Mouse (Mus musculus) hematopoietic multipotent progenitor cell, adult 10-12 weeks (in vitro differentiated cells): ENCODE measurements around the gene Olfr1212. TPM values are rescaled to one million over a fixed set of nuclear protein-coding genes. Genes with fewer than 3 reads are reported as not detected.

ENCODE experiments used
- polyA plus RNA-seq: library from polyadenylated mRNA; stranded (reverse); fragments of >175 nt; gene quantifications from 2 replicates; pipeline ENCODE4 v1.2.3, GENCODE M21; 2012; ENCODE audit warnings: low replicate concordance

Gene Olfr1212
- polyA plus RNA-seq: not detected in 2 replicates

GRCm38 (mm10) chr2:88953669-88954068 is at the start of gene Olfr1212:
TSS of gene Olfr1212 (plus strand) at chr2:88953969.

GRCm38 (mm10) chr2:88915057-88915456 is 38.7 kb upstream of the Olfr1212 start, which contains the start of gene Olfr1209:
TSS of gene Olfr1209 (minus strand) at chr2:88915157.

GRCm38 (mm10) chr2:88938011-88938410 is 15.8 kb upstream of the Olfr1212 start, which contains the start of gene Olfr1211:
TSS of gene Olfr1211 (minus strand) at chr2:88938111.

GRCm38 (mm10) chr2:88980181-88980580 is 26.4 kb downstream of the Olfr1212 start, which contains the start of gene Gm13762:
TSS of gene Gm13762 (minus strand) at chr2:88980281.

GRCm38 (mm10) chr2:88992553-88992952 is 38.8 kb downstream of the Olfr1212 start, which contains the start of gene Olfr1214:
TSS of gene Olfr1214 (minus strand) at chr2:88992653.

GRCm38 (mm10) chr2:89006873-89007272 is 53.1 kb downstream of the Olfr1212 start, which contains the start of gene Olfr1215:
TSS of gene Olfr1215 (minus strand) at chr2:89006973.

Other genes starting within 250 kb of the Olfr1212 start
- not detected in 2 replicates for gene Olfr1196, start 249.4 kb upstream of the Olfr1212 start, polyA plus RNA-seq
- not detected in 2 replicates for gene Olfr1197, start 221.6 kb upstream of the Olfr1212 start, polyA plus RNA-seq
- not detected in 2 replicates for gene Olfr1198, start 202.6 kb upstream of the Olfr1212 start, polyA plus RNA-seq
- gene Olfr1199, start 193.5 kb upstream of the Olfr1212 start, polyA plus RNA-seq: not detected in 2 replicates
- gene Olfr1200, start 183.5 kb upstream of the Olfr1212 start, polyA plus RNA-seq: not detected in 2 replicates
- gene Olfr1201, start 160.9 kb upstream of the Olfr1212 start, polyA plus RNA-seq: not detected in 2 replicates
- gene Olfr1202, start 139.5 kb upstream of the Olfr1212 start, polyA plus RNA-seq: not detected in 2 replicates
- not detected in 2 replicates for gene Olfr1205, start 124.2 kb upstream of the Olfr1212 start, polyA plus RNA-seq
- gene Olfr1204, start 104.7 kb upstream of the Olfr1212 start, polyA plus RNA-seq: not detected in 2 replicates
- not detected in 2 replicates for gene Olfr1206, start 90.7 kb upstream of the Olfr1212 start, polyA plus RNA-seq
- not detected in 2 replicates for gene Olfr1208, start 51.7 kb upstream of the Olfr1212 start, polyA plus RNA-seq
- not detected in 2 replicates for gene Olfr1209, start 38.8 kb upstream of the Olfr1212 start, polyA plus RNA-seq
- gene Olfr1211, start 15.9 kb upstream of the Olfr1212 start, polyA plus RNA-seq: 0.03 TPM in 1 of 2 replicates, not detected in the other
- not detected in 2 replicates for gene Gm13762, start 26.3 kb downstream of the Olfr1212 start, polyA plus RNA-seq
- not detected in 2 replicates for gene Olfr1214, start 38.7 kb downstream of the Olfr1212 start, polyA plus RNA-seq
- gene Olfr1215, start 53.0 kb downstream of the Olfr1212 start, polyA plus RNA-seq: not detected in 2 replicates
- not detected in 2 replicates for gene Olfr1216, start 64.4 kb downstream of the Olfr1212 start, polyA plus RNA-seq
- not detected in 2 replicates for gene Olfr1217, start 78.1 kb downstream of the Olfr1212 start, polyA plus RNA-seq
- gene Olfr1218, start 107.2 kb downstream of the Olfr1212 start, polyA plus RNA-seq: not detected in 2 replicates
- not detected in 2 replicates for gene Olfr1219, start 129.5 kb downstream of the Olfr1212 start, polyA plus RNA-seq
- not detected in 2 replicates for gene Olfr1220, start 152.9 kb downstream of the Olfr1212 start, polyA plus RNA-seq
- gene Olfr1221, start 163.3 kb downstream of the Olfr1212 start, polyA plus RNA-seq: not detected in 2 replicates
- not detected in 2 replicates for gene Olfr1222, start 179.1 kb downstream of the Olfr1212 start, polyA plus RNA-seq
- gene Olfr1223, start 197.6 kb downstream of the Olfr1212 start, polyA plus RNA-seq: not detected in 2 replicates
- not detected in 2 replicates for gene Olfr1224-ps1, start 210.1 kb downstream of the Olfr1212 start, polyA plus RNA-seq
- gene Olfr1225, start 220.7 kb downstream of the Olfr1212 start, polyA plus RNA-seq: not detected in 2 replicates
- gene Olfr1226, start 246.1 kb downstream of the Olfr1212 start, polyA plus RNA-seq: not detected in 2 replicates